Mouse (Mus musculus): Measurements from ENCODE around the gene BC028528.
A peak's percentile ranks its signal among the peaks of the same experiment; 100 is the strongest.
"Not testable (repeated sequence)": the region's sequence is repeated elsewhere in the genome, so short reads cannot be mapped to it uniquely, and the experiment has no call there.

Gene BC028528

GRCm38 (mm10) chr3:95891211-95892065 lies at the start of gene BC028528:
Gene BC028528, minus strand, starts transcription at chr3:95892005.
- DNase-seq = peak; percentile 79 to 84

DNA sequence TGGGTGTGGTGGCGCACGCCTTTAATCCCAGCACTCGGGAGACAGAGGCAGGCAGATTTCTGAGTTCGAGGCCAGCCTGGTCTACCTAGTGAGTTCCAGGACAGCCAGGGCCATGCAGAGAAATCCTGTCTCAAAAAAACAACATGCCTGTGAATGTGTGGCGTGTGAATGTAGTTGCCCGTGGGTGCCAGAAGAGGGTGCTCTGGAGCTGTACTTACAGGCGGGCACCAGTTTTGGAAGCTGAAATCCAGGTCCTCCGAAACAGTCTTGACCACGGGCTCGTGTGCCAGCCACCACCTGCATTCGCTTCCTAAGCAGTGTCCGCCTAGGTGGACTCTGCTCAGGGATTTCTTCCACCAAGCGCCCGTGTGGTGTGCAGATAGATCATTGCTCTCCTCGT lies 47.0 kb upstream of the BC028528 start:
- DNase-seq = peak; percentile 52

DNA sequence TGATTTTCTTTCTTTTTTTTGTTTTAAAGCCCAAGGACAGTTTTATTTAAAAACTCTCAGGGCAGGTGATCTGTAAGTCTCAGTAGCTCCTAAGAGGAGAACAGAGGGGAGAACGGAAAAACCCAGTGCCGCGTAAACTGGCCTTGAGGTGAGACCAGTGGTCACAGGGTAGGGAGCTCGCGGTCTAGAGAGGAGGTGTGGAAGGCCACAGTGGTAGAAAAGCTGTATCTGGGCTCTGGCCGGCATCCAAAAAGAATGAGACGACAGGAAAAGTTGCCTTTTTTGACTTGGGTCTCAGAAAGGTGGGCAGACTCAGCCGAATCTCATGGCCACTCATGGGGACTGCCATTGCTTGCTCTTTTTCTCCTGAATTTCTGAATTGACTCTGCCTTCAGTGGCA lies 46.4 kb upstream of the BC028528 start:
- no peak for DNase-seq

DNA sequence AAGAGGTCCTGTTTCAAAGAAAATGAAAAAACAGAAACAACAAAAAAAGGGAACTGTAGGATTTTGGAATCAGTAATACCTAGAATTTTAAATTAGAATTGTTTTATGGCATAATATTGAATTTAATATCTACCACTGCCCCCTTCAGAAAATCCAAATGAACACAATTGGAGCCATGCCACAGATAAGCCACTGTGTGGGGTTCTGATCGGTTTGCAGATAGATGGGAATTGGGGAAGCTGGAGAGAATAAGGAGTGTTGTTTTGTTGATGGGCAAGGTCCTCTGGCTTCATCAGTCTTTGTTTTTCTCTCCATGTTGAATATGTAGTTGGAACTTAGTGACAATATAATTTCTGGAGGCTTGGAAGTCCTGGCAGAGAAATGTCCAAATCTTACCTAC lies 42.6 kb upstream of the BC028528 start:
- no peak for DNase-seq

- DNase-seq = no peak
These were observed 41.4 kb upstream of the BC028528 start for GRCm38 (mm10) chr3:95933111-95933750.

- DNase-seq = no peak
These were observed 40.8 kb upstream of the BC028528 start for GRCm38 (mm10) chr3:95932566-95932965.

- no peak for DNase-seq
These were observed 40.4 kb upstream of the BC028528 start for GRCm38 (mm10) chr3:95932157-95932556.

- no peak for DNase-seq
These were observed 39.7 kb upstream of the BC028528 start for GRCm38 (mm10) chr3:95931471-95931870.

GRCm38 (mm10) chr3:95930471-95930789 lies 38.6 kb upstream of the BC028528 start:
- peak in 1 of 2 experiments; percentile 21 for DNase-seq

GRCm38 (mm10) chr3:95929581-95930470 lies 38.0 kb upstream of the BC028528 start:
- DNase-seq = peak; percentile 66 to 71

GRCm38 (mm10) chr3:95928658-95929503 lies 37.1 kb upstream of the BC028528 start, which contains the start of gene Anp32e:
Gene Anp32e, plus strand, starts transcription at chr3:95929246.
- DNase-seq = peak; percentile 97 to 98

DNA sequence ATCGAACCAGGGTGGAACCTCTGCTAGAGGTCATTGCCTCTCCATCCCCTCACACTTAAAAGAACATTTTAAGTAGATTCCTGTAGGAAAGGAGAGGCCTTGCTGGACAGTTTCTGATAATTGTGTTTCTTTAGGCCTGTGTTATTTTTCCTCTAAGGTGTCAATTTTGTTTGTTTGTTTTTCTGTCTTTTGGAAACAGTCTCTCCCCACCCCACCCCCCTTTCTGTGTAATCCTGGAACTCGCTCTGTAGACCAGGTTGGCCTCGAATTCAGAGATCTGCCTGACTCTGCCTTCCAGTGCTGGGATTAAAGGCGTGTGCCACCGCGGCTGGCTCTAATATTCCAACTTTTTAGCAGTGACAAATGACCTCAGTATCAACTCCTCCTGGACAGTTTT lies 36.5 kb upstream of the BC028528 start:
- no peak for DNase-seq

DNA sequence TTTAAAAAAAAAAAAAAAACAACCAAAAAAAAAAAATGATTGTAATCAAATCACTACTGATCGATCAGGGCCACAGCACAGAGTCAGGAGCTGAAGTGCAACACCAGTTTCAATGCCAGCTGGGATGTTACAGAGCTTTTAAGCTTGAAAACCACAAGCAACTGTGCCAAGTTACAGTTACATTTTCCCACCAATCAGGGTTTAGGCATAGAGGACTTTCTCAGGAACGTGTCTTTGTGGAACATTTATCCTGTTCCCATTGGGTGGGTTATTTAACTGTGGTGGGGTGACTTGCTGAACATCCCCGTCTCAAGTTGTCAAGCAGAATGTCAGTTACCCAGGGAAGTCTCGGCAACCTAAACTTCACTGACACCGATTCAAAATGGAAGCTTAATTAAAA lies 33.3 kb upstream of the BC028528 start:
- DNase-seq = no peak

GRCm38 (mm10) chr3:95924185-95924584 lies 32.4 kb upstream of the BC028528 start:
- no peak for DNase-seq

DNA sequence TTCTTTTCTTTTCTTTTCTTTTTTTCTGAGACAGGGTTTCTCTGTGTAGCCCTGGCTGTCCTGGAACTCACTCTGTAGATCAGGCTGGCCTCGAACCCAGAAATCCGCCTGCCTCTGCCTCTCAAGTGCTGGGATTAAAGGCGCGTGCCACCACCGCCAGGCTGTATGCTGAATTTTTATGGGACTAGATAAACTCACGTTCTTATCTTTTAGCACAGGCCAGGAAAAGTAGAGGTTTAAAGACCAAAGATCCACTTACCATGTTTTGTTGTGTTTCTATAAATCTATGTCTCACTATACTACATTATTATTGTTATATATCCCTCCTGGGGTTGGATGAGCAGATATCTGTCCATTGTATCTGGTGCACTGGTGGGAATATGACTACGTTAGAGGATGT lies 31.6 kb upstream of the BC028528 start:
- DNase-seq = not testable (repeated sequence)

- not testable (repeated sequence) for DNase-seq
These were observed 28.7 kb upstream of the BC028528 start for GRCm38 (mm10) chr3:95920532-95920931.

DNA sequence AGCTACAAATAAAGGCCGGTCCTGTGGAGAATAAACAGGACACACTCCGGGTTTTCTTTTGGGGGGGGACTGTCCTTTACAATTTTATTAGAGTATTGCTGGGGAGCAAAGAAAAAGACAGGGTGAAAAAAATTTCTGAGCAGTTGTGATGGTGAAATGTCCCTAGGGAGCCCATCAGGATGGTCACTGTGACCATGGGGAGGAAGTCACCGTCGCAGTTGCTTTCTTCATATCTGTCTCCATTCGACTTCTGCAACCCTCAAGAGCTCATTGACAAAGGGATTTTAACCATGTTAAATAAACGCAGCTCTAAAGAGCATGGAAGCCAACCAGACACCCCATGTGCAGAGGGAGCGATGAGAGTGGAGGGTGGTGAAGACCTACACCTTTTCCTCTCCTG lies 25.0 kb upstream of the BC028528 start:
- no peak for DNase-seq

DNA sequence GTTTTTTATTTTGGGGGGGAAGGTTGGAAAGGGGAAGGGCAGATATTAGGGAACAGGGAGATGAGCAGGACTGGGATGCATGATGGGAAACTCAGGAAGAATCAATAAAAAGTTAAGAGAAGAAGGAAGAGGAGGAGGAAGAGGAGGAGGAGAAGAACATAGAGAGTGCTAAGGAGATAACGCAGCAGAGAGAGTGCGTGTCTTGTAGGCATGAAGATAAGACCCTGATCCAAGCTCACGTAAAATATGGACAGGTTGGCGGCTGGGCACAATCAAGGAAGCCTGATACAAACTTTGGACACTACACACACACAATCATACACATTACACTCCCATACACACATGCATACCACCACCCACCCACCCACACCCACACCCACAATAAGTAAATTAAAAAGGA lies 22.9 kb upstream of the BC028528 start:
- DNase-seq = no peak

DNA sequence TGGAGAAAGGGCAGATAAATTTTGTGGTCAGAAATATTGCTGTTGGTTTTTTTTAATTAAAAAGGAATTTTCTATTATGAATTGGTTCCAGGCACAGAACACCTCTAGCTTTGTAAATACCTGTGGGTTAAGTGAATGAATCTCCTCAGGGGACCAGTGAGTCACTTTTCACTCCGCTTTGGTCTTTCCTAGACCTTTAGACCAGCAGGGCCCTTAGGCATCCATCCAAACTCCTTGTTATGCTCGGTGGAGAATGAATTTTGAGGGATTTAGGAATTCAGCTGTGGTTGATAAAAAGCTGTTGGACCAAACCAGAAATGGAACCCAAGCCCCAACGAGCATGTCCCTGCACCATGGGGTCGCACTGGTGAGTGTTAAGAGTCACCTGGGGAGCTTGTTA lies 15.8 kb upstream of the BC028528 start:
- no peak for DNase-seq

GRCm38 (mm10) chr3:95906860-95907259 lies 15.1 kb upstream of the BC028528 start:
- DNase-seq = peak; percentile 76 to 78

GRCm38 (mm10) chr3:95905940-95906492 lies 14.2 kb upstream of the BC028528 start:
- peak; percentile 51 to 52 for DNase-seq

All from B cell, adult 2 months (primary cell).